Mouse (Mus musculus): ENCODE measurements around the gene Sigirr. TPM values are rescaled to one million over a fixed set of nuclear protein-coding genes. Genes with fewer than 3 reads are reported as not detected.

Gene Sigirr
- 4.0 and 4.3 TPM in 2 replicates for polyA plus RNA-seq (2012; rRNA removed)

DNA sequence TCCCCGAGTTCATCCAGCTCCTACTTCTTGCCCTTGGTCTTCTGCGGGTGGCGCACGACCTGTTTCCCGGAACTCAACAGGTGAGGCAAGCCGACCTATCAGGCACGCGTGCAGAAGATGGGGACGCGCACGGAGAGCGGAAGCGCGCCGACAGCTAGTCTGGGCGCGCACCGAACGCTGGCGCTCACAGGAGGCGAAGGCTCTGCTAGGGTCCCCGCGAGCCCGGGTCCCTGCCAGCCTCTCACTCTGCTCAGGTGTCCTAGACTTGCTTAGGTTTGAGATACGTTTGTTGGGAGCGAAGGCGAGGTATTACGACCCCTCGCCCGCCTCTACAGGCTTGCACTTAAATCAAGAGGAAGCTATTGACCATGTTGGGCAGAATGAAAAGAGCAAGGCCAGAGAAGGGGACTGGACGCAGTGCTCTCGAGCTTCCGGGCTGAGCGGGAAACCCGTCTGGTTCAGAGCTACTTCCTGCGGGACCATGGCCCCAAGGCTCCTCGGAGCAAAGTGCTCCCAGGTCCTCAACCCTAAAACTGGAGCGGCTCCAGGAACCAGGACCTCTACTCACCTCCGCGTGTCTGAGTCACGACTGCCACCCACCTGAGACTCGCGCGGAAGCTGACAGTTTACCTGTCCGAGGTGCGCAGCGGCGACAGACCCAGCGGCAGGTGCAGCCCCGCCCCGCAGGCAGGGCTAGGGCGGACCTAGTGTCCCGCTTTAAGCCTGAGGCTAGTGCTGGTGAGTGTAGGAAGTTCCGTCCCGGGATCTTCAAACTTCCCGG, at the start of gene Sigirr:
Sigirr (minus strand) TSS at position 662 of the 781 bp plus-strand sequence.
- no peak for TF ChIP-seq POLR2A (IDR thresholded peaks at IDR 0.05; ENCODE audit: extremely low read depth, insufficient read depth, low read length)
- no peak for TF ChIP-seq CTCF (IDR thresholded peaks at IDR 0.05; ENCODE audit: extremely low read depth, insufficient read depth, low read length)
- Histone ChIP-seq H3K4me1 (ENCODE audit: control insufficient read depth, insufficient read depth, low read length) (no peaks in the 10 kb centered on the region), H3K27ac (ENCODE audit: insufficient read depth, low read length) (no peak within 1 kb of the TSS), H3K4me3 (ENCODE audit: insufficient read depth, low read length) (peak within 1 kb of the TSS; percentile 40)

DNA sequence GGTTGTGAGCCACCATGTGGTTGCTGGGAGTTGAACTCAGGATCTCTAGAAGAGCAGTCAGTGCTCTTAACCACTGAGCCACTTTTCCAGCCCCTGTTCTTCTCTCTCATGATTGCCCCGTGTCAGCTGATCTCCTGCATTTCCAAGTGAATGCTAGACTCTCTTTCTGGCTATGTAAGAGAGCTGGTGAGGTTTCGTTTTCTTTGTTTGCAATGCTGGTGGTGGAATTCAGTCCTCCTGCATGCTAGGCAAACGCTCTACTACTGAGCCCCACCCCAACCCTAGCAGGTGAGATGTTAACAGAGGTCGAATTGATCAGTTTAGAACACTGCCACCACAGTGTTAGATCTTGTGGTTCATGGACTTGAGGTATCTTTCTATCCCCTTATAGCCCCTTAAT, 48.3 kb upstream of the Sigirr start:
- no peak overlapping the region for H3K4me3 ChIP-seq (ENCODE audit: insufficient read depth, low read length)
- 0 out of 2 replicates have a peak, but pooled peaks cover 1% of the 10 kb centered on the region for H3K4me1 ChIP-seq (ENCODE audit: control insufficient read depth, insufficient read depth, low read length)
- TF ChIP-seq POLR2A (IDR thresholded peaks at IDR 0.05; ENCODE audit: extremely low read depth, insufficient read depth, low read length): no peak
- no peak overlapping the region for H3K27ac ChIP-seq (ENCODE audit: insufficient read depth, low read length)

DNA sequence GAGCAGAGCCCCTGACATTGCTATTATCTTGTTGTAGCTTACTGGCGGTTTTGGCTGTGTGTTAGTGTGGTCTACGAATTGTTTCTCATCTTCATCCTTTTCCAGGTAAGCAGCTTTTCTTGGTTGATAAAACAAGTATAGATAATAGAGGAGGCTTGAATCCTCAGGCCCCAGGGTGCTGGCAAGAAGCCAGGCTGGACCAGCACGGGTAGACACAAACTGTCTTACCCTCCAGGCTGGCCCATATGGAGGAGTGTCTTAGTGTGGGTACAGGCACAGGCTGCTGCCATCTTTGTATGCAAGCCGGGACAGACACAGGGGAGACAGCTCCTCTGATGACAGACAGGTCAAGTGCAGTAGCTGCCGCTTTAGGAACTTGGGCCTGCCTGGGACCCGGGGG, 46.7 kb upstream of the Sigirr start:
- Histone ChIP-seq H3K4me3 (ENCODE audit: insufficient read depth, low read length) (no peak overlapping the region), H3K4me1 (ENCODE audit: control insufficient read depth, insufficient read depth, low read length) (0 out of 2 replicates have a peak, but pooled peaks cover 1% of the 10 kb centered on the region), H3K27ac (ENCODE audit: insufficient read depth, low read length) (no peak overlapping the region)
- TF ChIP-seq CTCF (IDR thresholded peaks at IDR 0.05; ENCODE audit: extremely low read depth, insufficient read depth, low read length) (no peak), POLR2A (IDR thresholded peaks at IDR 0.05; ENCODE audit: extremely low read depth, insufficient read depth, low read length) (no peak)

- TF ChIP-seq POLR2A (IDR thresholded peaks at IDR 0.05; ENCODE audit: extremely low read depth, insufficient read depth, low read length): no peak
- 0 out of 2 replicates have a peak, but pooled peaks cover 1% of the 10 kb centered on the region for H3K4me1 ChIP-seq (ENCODE audit: control insufficient read depth, insufficient read depth, low read length)
- H3K27ac ChIP-seq (ENCODE audit: insufficient read depth, low read length): no peak overlapping the region
- no peak overlapping the region for H3K4me3 ChIP-seq (ENCODE audit: insufficient read depth, low read length)
Observed at GRCm38 (mm10) chr7:141146043-141146595, 45.7 kb upstream of the Sigirr start.

DNA sequence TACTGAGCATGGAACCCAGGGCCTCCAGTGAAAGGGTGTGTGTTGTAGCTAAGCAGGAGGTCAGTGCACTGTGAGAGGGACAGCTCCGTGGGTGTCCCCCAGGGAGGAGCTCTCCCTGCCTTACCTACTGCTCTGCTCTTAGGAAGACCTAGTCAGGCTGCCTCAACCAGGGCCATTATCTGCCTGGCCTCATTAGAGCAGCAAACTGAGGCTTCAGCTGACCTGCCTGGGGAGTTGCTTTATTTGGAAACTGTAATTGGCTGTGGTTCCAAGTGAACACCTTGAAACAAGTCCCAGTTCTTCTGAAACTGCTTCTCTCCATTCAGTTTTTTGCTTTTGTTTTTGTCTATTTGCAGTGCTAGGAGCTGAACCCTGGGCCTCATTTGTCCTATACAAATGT, 45.0 kb upstream of the Sigirr start:
- no peak overlapping the region for H3K4me3 ChIP-seq (ENCODE audit: insufficient read depth, low read length)
- no peak overlapping the region for H3K27ac ChIP-seq (ENCODE audit: insufficient read depth, low read length)
- no peak for TF ChIP-seq POLR2A (IDR thresholded peaks at IDR 0.05; ENCODE audit: extremely low read depth, insufficient read depth, low read length)
- no peak for TF ChIP-seq CTCF (IDR thresholded peaks at IDR 0.05; ENCODE audit: extremely low read depth, insufficient read depth, low read length)
- 0 out of 2 replicates have a peak, but pooled peaks cover 1% of the 10 kb centered on the region for H3K4me1 ChIP-seq (ENCODE audit: control insufficient read depth, insufficient read depth, low read length)

- Histone ChIP-seq H3K4me1 (ENCODE audit: control insufficient read depth, insufficient read depth, low read length) (0 out of 2 replicates have a peak, but pooled peaks cover 1% of the 10 kb centered on the region), H3K27ac (ENCODE audit: insufficient read depth, low read length) (no peak overlapping the region), H3K4me3 (ENCODE audit: insufficient read depth, low read length) (no peak overlapping the region)
- TF ChIP-seq CTCF (IDR thresholded peaks at IDR 0.05; ENCODE audit: extremely low read depth, insufficient read depth, low read length): no peak
- no peak for TF ChIP-seq POLR2A (IDR thresholded peaks at IDR 0.05; ENCODE audit: extremely low read depth, insufficient read depth, low read length)
Observed at GRCm38 (mm10) chr7:141144650-141145049, 44.3 kb upstream of the Sigirr start.

DNA sequence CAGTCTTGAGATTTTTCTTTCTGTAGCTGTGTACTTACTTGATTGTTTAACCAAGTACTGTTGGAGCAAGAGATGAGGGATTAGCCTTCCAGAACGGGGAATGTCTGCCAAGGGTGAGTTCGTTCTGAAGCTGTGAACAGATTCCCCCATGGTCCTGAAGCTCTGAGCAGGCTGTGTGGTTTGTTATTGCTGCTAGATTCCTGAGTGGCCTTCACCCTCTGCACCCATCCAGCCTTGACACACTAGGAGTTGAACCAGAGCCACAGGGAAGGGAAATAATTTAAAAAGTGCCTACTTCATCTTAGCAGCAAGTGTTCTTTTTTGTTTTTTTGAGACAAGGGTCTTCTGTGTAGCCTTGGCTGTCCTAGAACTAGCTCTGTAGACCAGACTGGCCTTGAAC, 43.5 kb upstream of the Sigirr start:
- no peak overlapping the region for H3K27ac ChIP-seq (ENCODE audit: insufficient read depth, low read length)
- no peak for TF ChIP-seq POLR2A (IDR thresholded peaks at IDR 0.05; ENCODE audit: extremely low read depth, insufficient read depth, low read length)
- TF ChIP-seq CTCF (IDR thresholded peaks at IDR 0.05; ENCODE audit: extremely low read depth, insufficient read depth, low read length): no peak
- H3K4me1 ChIP-seq (ENCODE audit: control insufficient read depth, insufficient read depth, low read length): 0 out of 2 replicates have a peak, but pooled peaks cover 1% of the 10 kb centered on the region
- no peak overlapping the region for H3K4me3 ChIP-seq (ENCODE audit: insufficient read depth, low read length)

DNA sequence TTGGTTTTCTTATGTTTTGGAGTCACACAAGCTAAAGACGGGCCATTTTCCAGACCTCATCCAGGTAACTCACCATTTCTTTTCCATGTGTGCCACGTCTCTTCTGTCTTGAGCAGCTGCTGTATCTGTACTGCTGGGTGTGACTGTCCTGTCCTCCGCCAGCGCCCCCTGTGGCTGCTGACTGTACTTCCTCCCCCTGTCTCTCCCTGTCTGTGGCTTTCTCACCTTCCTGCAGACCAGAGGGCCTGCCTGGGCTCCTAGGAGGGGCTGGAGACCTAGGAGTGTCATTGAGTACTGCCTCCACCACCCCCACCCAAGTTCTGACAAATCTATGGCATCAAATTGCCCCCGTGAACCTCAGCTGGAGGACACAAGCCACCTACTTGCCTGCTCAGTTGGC, 42.7 kb upstream of the Sigirr start:
- H3K4me3 ChIP-seq (ENCODE audit: insufficient read depth, low read length): no peak overlapping the region
- H3K4me1 ChIP-seq (ENCODE audit: control insufficient read depth, insufficient read depth, low read length): 0 out of 2 replicates have a peak, but pooled peaks cover 1% of the 10 kb centered on the region
- TF ChIP-seq CTCF (IDR thresholded peaks at IDR 0.05; ENCODE audit: extremely low read depth, insufficient read depth, low read length) (peak; percentile 23; the same call in 1 of the 2 replicates), POLR2A (IDR thresholded peaks at IDR 0.05; ENCODE audit: extremely low read depth, insufficient read depth, low read length) (no peak)
- H3K27ac ChIP-seq (ENCODE audit: insufficient read depth, low read length): no peak overlapping the region

DNA sequence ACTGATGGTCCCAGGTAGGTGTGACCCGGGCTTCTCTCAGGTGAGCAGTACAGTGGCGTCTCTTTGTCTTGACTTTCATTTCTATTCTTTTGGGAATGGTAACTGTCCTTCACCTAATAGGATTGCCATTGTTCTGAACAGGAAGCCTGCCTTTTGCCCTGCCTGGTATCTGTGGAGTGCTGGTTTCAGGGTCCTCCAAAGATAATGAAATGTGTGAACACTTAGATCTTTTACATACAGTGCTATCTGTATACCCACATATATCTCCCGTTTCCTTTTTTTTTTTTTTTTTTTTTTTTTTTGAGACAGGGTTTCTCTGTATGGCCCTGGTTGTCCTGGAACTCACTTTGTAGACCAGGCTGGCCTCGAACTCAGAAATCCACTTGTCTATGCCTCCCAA, 41.0 kb upstream of the Sigirr start:
- 0 out of 2 replicates have a peak, but pooled peaks cover 1% of the 10 kb centered on the region for H3K4me1 ChIP-seq (ENCODE audit: control insufficient read depth, insufficient read depth, low read length)
- no peak for TF ChIP-seq CTCF (IDR thresholded peaks at IDR 0.05; ENCODE audit: extremely low read depth, insufficient read depth, low read length)
- TF ChIP-seq POLR2A (IDR thresholded peaks at IDR 0.05; ENCODE audit: extremely low read depth, insufficient read depth, low read length): no peak
- no peak overlapping the region for H3K27ac ChIP-seq (ENCODE audit: insufficient read depth, low read length)
- no peak overlapping the region for H3K4me3 ChIP-seq (ENCODE audit: insufficient read depth, low read length)

Data from cortical plate, adult 2 months (tissue).